Mouse (Mus musculus) thymus, adult 2 months (tissue): ENCODE results near the gene Acox2.

Source experiments
- CTCF ChIP-seq: fragments of 200-500 bp; IDR thresholded peaks from 2 replicates; pipeline ENCODE4 v1.5.1; 2012; ENCODE audit warnings: mild to moderate bottlenecking, control low read depth, low read length, moderate library complexity, borderline replicate concordance; ENCODE audit not compliant: control insufficient read depth, poor library complexity, insufficient read depth; ENCODE audit errors: extremely low read depth
- POLR2A ChIP-seq: fragments of 200-500 bp; IDR thresholded peaks from 2 replicates; pipeline ENCODE4 v1.6.1; 2012; ENCODE audit warnings: mild to moderate bottlenecking, low read length, control low read depth, moderate library complexity; ENCODE audit not compliant: control insufficient read depth, poor library complexity, insufficient read depth; ENCODE audit errors: extremely low read depth

DNA sequence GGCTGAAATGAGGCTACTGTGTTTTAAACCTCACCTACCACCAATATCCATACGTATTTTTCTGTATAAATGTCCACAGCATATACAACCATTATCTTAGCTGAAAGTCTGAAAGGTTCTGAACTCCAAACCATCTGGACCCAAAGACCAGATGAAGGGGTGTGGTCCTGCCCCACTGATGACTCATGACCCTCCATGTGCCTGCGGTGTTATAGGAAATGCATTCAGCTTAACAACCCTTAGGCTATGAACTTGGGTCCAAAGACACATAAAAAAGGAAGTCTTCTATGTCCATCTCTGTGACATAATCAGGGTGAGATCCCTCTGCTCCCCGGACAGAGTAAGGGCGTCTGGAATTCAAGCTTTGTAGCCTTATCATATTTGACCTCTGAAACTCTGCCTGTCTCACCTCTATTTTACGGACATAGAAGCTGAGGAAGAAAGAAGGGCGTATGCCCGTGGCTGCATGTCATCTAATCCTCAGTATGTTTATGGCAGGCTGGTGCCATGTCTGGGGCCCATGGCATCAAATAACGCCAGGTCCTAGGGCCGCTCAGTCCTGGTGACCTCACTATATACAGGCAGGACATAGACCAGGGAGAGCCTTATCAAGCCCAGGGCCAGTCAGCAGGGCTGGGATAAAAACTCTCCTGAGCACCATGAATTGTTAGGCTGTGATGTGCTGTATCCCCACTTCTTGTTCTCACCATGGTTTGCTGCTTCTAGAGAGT, 8.8 kb downstream of the Acox2 start:
- TF ChIP-seq CTCF (no peak), POLR2A (no peak)
